24 mouse cellular contexts compared by ENCODE assay signal in the genomic region with DNA sequence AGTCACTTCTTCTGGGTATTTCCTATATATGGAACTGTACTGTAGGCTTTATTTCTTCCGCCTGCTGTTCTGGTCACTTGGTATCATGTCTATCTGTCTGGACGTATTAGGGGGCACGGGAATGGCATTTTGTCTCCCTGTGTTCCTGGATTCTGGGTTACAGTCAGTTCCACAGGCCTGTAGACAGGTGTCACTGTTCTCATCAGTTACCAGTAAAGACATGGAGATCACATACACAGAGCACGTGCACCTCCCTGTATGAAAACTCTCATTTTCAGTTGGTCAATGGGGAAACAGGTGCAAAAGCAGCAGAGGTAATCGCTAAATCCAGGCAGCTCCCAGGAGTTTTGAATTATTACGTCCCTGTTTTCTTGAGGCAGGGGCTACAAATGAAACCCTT.
DNase-seq lines count a peak whose midpoint lies in the region; ATAC-seq and TF ChIP-seq lines count a peak whose summit lies in the region.
"Had no signal": no experiment of that assay in that cellular context is flagged by ENCODE, and none has a peak within 500 bp of the region (broad histone marks: within the 10 kb centered on the region; RNA-seq: fewer than 3 reads in every experiment).

No protein-coding gene starts in this region.

- H3K27me3 ChIP-seq in heart, adult 2 months (ENCODE audit: control insufficient read depth, insufficient read depth, low read length): no peaks in the 10 kb centered on the region
- no peaks in the 10 kb centered on the region for H3K27me3 ChIP-seq in heart, embryonic 11.5 days (ENCODE audit: control insufficient read depth, insufficient read depth, low read length)
- no peaks in the 10 kb centered on the region for H3K27me3 ChIP-seq in intestine, postnatal 0 days (replicated peaks; ENCODE audit: control insufficient read depth, insufficient read depth, low read length)
- H3K27me3 ChIP-seq in intestine, embryonic 15.5 days (replicated peaks): no peaks in the 10 kb centered on the region
- no peaks in the 10 kb centered on the region for H3K27me3 ChIP-seq in midbrain, embryonic 14.5 days (ENCODE audit: control insufficient read depth, insufficient read depth, low read length)
- no peaks in the 10 kb centered on the region for H3K27me3 ChIP-seq in midbrain, embryonic 13.5 days
- no peaks in the 10 kb centered on the region for H3K27me3 ChIP-seq in stomach, postnatal 0 days (ENCODE audit: control insufficient read depth, insufficient read depth, low read length)
- H3K27me3 ChIP-seq: forebrain, embryonic 13.5 days; kidney, embryonic 15.5 days; midbrain, embryonic 12.5 days had no signal

- H3K36me3 ChIP-seq in heart, adult 2 months (ENCODE audit: control insufficient read depth, insufficient read depth, low read length): no peaks in the 10 kb centered on the region
- no peaks in the 10 kb centered on the region for H3K36me3 ChIP-seq in heart, embryonic 11.5 days (ENCODE audit: control insufficient read depth, insufficient read depth, low read length)
- no peaks in the 10 kb centered on the region for H3K36me3 ChIP-seq in intestine, postnatal 0 days (ENCODE audit: control insufficient read depth, insufficient read depth)
- no peaks in the 10 kb centered on the region for H3K36me3 ChIP-seq in intestine, embryonic 15.5 days
- no peaks in the 10 kb centered on the region for H3K36me3 ChIP-seq in midbrain, embryonic 14.5 days (ENCODE audit: control insufficient read depth, insufficient read depth, low read length)
- no peaks in the 10 kb centered on the region for H3K36me3 ChIP-seq in midbrain, embryonic 13.5 days
- H3K36me3 ChIP-seq in stomach, postnatal 0 days (ENCODE audit: control insufficient read depth, insufficient read depth, low read length): no peaks in the 10 kb centered on the region
- H3K36me3 ChIP-seq: kidney, embryonic 15.5 days; midbrain, embryonic 12.5 days had no signal

- no peak for TF ChIP-seq EP300 in heart, adult 2 months (IDR thresholded peaks at IDR 0.05; ENCODE audit: insufficient read depth, low read depth, low read length)
- TF ChIP-seq EP300 in stomach, postnatal 0 days (optimal IDR thresholded peaks at IDR 0.05): no peak

- WGBS in heart, adult 2 months: 78% methylated on average over 6 of the region's 6 CpGs
- WGBS in heart, embryonic 11.5 days (ENCODE audit: insufficient replicate concordance): 81% methylated on average over 6 of the region's 6 CpGs
- WGBS in intestine, postnatal 0 days: 80% methylated on average over 6 of the region's 6 CpGs
- WGBS in intestine, embryonic 15.5 days: 78% methylated on average over 6 of the region's 6 CpGs
- 79% methylated on average over 6 of the region's 6 CpGs for WGBS in midbrain, embryonic 14.5 days
- WGBS in midbrain, embryonic 13.5 days: 79% methylated on average over 6 of the region's 6 CpGs
- WGBS in stomach, postnatal 0 days: 81% methylated on average over 6 of the region's 6 CpGs

- DNase-seq in heart, adult 2 months: no peak
- peak; percentile 32 for DNase-seq in midbrain, embryonic 14.5 days
- DNase-seq in stomach, postnatal 0 days (ENCODE audit: low spot score): no peak
- no peak for DNase-seq in right cerebral cortex, postnatal 4 days
- DNase-seq: adrenal gland, adult 8-10 months; cerebellum, adult 18-20 months; cerebellum, postnatal 36 days; gastrocnemius, postnatal 14 days; heart, adult 18-20 months; heart, postnatal 4 days; kidney, postnatal 4 days; layer of hippocampus, adult 9-11 months; lung, postnatal 10 days; right cerebral cortex, adult 18-20 months; thymus, adult 2 months; thymus, postnatal 4 days had no signal

- TF ChIP-seq POLR2A in heart, adult 2 months (IDR thresholded peaks at IDR 0.05; ENCODE audit: insufficient read depth, low read depth, low read length): no peak

- TF ChIP-seq CTCF in heart, adult 2 months (IDR thresholded peaks at IDR 0.05): peak; percentile 36
- TF ChIP-seq CTCF in intestine, postnatal 0 days (IDR thresholded peaks at IDR 0.05; ENCODE audit: low read depth): peak; percentile 47
- TF ChIP-seq CTCF in stomach, postnatal 0 days (IDR thresholded peaks at IDR 0.05; ENCODE audit: low read depth): peak; percentile 42; the same call in 1 of the 2 replicates

- H3K4me3 ChIP-seq in heart, adult 2 months: no peak overlapping the region
- no peak overlapping the region for H3K4me3 ChIP-seq in heart, embryonic 11.5 days (ENCODE audit: low read depth, low read length)
- H3K4me3 ChIP-seq in intestine, postnatal 0 days (ENCODE audit: low read depth, low read length): no peak overlapping the region
- H3K4me3 ChIP-seq in intestine, embryonic 15.5 days (replicated peaks): no peak overlapping the region
- H3K4me3 ChIP-seq in midbrain, embryonic 14.5 days (replicated peaks; ENCODE audit: low read depth, low read length): no peak overlapping the region
- no peak overlapping the region for H3K4me3 ChIP-seq in midbrain, embryonic 13.5 days (replicated peaks)
- no peak overlapping the region for H3K4me3 ChIP-seq in stomach, postnatal 0 days (ENCODE audit: low read depth, low read length)
- H3K4me3 ChIP-seq: forebrain, embryonic 13.5 days; kidney, embryonic 15.5 days; midbrain, embryonic 12.5 days had no signal

- H3K27ac ChIP-seq in heart, adult 2 months: no peak overlapping the region
- H3K27ac ChIP-seq in heart, embryonic 11.5 days (ENCODE audit: low read depth, low read length): no peak overlapping the region
- no peak overlapping the region for H3K27ac ChIP-seq in intestine, postnatal 0 days (ENCODE audit: low read depth, low read length)
- H3K27ac ChIP-seq in intestine, embryonic 15.5 days: no peak overlapping the region
- H3K27ac ChIP-seq in midbrain, embryonic 14.5 days (replicated peaks; ENCODE audit: low read depth, low read length): no peak overlapping the region
- no peak overlapping the region for H3K27ac ChIP-seq in midbrain, embryonic 13.5 days
- no peak overlapping the region for H3K27ac ChIP-seq in stomach, postnatal 0 days (replicated peaks)
- H3K27ac ChIP-seq: forebrain, embryonic 13.5 days; kidney, embryonic 15.5 days; midbrain, embryonic 12.5 days had no signal

- no peak overlapping the region for H3K9ac ChIP-seq in heart, adult 2 months (ENCODE audit: low read depth, low read length)
- no peak overlapping the region for H3K9ac ChIP-seq in heart, embryonic 11.5 days (ENCODE audit: low read depth, low read length)
- H3K9ac ChIP-seq in intestine, postnatal 0 days (ENCODE audit: low read depth, low read length): no peak overlapping the region
- no peak overlapping the region for H3K9ac ChIP-seq in intestine, embryonic 15.5 days
- H3K9ac ChIP-seq in midbrain, embryonic 14.5 days (replicated peaks; ENCODE audit: low read length): no peak overlapping the region
- H3K9ac ChIP-seq in midbrain, embryonic 13.5 days (replicated peaks): no peak overlapping the region
- no peak overlapping the region for H3K9ac ChIP-seq in stomach, postnatal 0 days (ENCODE audit: low read length)
- H3K9ac ChIP-seq: forebrain, embryonic 13.5 days; kidney, embryonic 15.5 days; midbrain, embryonic 12.5 days had no signal

- no peaks in the 10 kb centered on the region for H3K79me2 ChIP-seq in heart, adult 2 months (replicated peaks; ENCODE audit: control insufficient read depth, insufficient read depth, low read length)

- no peak overlapping the region for H3K4me2 ChIP-seq in heart, embryonic 11.5 days
- no peak overlapping the region for H3K4me2 ChIP-seq in intestine, postnatal 0 days (replicated peaks; ENCODE audit: low read depth)
- no peak overlapping the region for H3K4me2 ChIP-seq in intestine, embryonic 15.5 days (replicated peaks)
- H3K4me2 ChIP-seq in midbrain, embryonic 14.5 days (ENCODE audit: low read length): no peak overlapping the region
- no peak overlapping the region for H3K4me2 ChIP-seq in midbrain, embryonic 13.5 days (replicated peaks)
- no peak overlapping the region for H3K4me2 ChIP-seq in stomach, postnatal 0 days (replicated peaks; ENCODE audit: low read depth)
- H3K4me2 ChIP-seq: forebrain, embryonic 13.5 days; kidney, embryonic 15.5 days; midbrain, embryonic 12.5 days had no signal

- H3K4me1 ChIP-seq in heart, adult 2 months (ENCODE audit: control insufficient read depth, insufficient read depth, low read length): no peaks in the 10 kb centered on the region
- H3K4me1 ChIP-seq in heart, embryonic 11.5 days (ENCODE audit: control insufficient read depth, insufficient read depth, low read length): no peaks in the 10 kb centered on the region
- no peaks in the 10 kb centered on the region for H3K4me1 ChIP-seq in intestine, postnatal 0 days (replicated peaks; ENCODE audit: control insufficient read depth, insufficient read depth, low read length)
- no peaks in the 10 kb centered on the region for H3K4me1 ChIP-seq in intestine, embryonic 15.5 days (replicated peaks)
- no peaks in the 10 kb centered on the region for H3K4me1 ChIP-seq in midbrain, embryonic 14.5 days (ENCODE audit: control insufficient read depth, insufficient read depth, low read length)
- H3K4me1 ChIP-seq in midbrain, embryonic 13.5 days (replicated peaks): no peaks in the 10 kb centered on the region
- no peaks in the 10 kb centered on the region for H3K4me1 ChIP-seq in stomach, postnatal 0 days (replicated peaks; ENCODE audit: control insufficient read depth, insufficient read depth)
- H3K4me1 ChIP-seq: forebrain, embryonic 13.5 days; midbrain, embryonic 12.5 days had no signal

- H3K9me3 ChIP-seq in heart, embryonic 11.5 days (replicated peaks; ENCODE audit: control insufficient read depth, low read length): no peaks in the 10 kb centered on the region
- no peaks in the 10 kb centered on the region for H3K9me3 ChIP-seq in intestine, postnatal 0 days (ENCODE audit: control insufficient read depth)
- no peaks in the 10 kb centered on the region for H3K9me3 ChIP-seq in intestine, embryonic 15.5 days
- no peaks in the 10 kb centered on the region for H3K9me3 ChIP-seq in midbrain, embryonic 14.5 days (ENCODE audit: control insufficient read depth, low read length)
- no peaks in the 10 kb centered on the region for H3K9me3 ChIP-seq in midbrain, embryonic 13.5 days
- no peaks in the 10 kb centered on the region for H3K9me3 ChIP-seq in stomach, postnatal 0 days (ENCODE audit: control insufficient read depth, low read length)
- H3K9me3 ChIP-seq: forebrain, embryonic 13.5 days; kidney, embryonic 15.5 days; midbrain, embryonic 12.5 days had no signal

- intact Hi-C loops in heart, adult 2 months (cut with DNase I): no loop called here

- no peak for ATAC-seq in heart, embryonic 11.5 days (replicated peaks; ENCODE audit: insufficient number of reproducible peaks, low FRiP score, low TSS enrichment)
- no peak for ATAC-seq in intestine, postnatal 0 days
- no peak for ATAC-seq in intestine, embryonic 15.5 days
- ATAC-seq in midbrain, embryonic 14.5 days (ENCODE audit: low FRiP score, low TSS enrichment): no peak
- no peak for ATAC-seq in midbrain, embryonic 13.5 days
- ATAC-seq in stomach, postnatal 0 days (ENCODE audit: low FRiP score, low TSS enrichment): no peak
- ATAC-seq: forebrain, embryonic 13.5 days; intestine, embryonic 16.5 days had no signal
